Mouse (Mus musculus) kidney, embryonic 14.5 days (tissue): ENCODE measurements at regions not wholly inside any gene's neighbourhood (a gene's known extent, or its start where the extent isn't known, plus 50 kb on each side); places are given as distances from the start of the nearest gene placed in this dataset.

Experiments
- ATAC-seq: fragments of 200-750 bp; cut with Nextera tagmentation; 2 replicates; pipeline ENCODE4 v1.8.0; 2017; ENCODE audit warnings: moderate number of reproducible peaks, mild to moderate bottlenecking, moderate TSS enrichment, moderate library complexity; ENCODE audit not compliant: low FRiP score, low TSS enrichment
- H3K27ac ChIP-seq: fragments of 300-500 bp; sonication (generic); 2 replicates; pipeline ENCODE4 v1.5.1; 2014; ENCODE audit warnings: low read depth, mild to moderate bottlenecking, low read length, moderate library complexity, mixed read lengths
- H3K27me3 ChIP-seq: fragments of 300-500 bp; sonication (generic); 2 replicates; pipeline ENCODE4 v1.6.1; 2014; ENCODE audit warnings: mild to moderate bottlenecking, low read length; ENCODE audit not compliant: control insufficient read depth, insufficient read depth
- H3K36me3 ChIP-seq: fragments of 300-500 bp; sonication (generic); 2 replicates; pipeline ENCODE4 v1.6.1; 2014; ENCODE audit warnings: low read length, mixed read lengths; ENCODE audit not compliant: control insufficient read depth, insufficient read depth
- H3K4me1 ChIP-seq: fragments of 300-500 bp; sonication (generic); 2 replicates; pipeline ENCODE4 v1.6.1; 2014; ENCODE audit warnings: low read length, mixed read lengths; ENCODE audit not compliant: control insufficient read depth, insufficient read depth
- H3K4me2 ChIP-seq: fragments of 300-500 bp; sonication (generic); replicated peaks from 2 replicates; pipeline ENCODE4 v1.6.1; 2014; ENCODE audit warnings: low read depth, mild to moderate bottlenecking, low read length
- H3K4me3 ChIP-seq: fragments of 300-500 bp; sonication (generic); 2 replicates; pipeline ENCODE4 v1.5.1; 2014; ENCODE audit warnings: mild to moderate bottlenecking, low read length
- H3K9ac ChIP-seq: fragments of 300-500 bp; sonication (generic); 2 replicates; pipeline ENCODE4 v1.6.1; 2014; ENCODE audit warnings: low read depth, mild to moderate bottlenecking, low read length, moderate library complexity
- H3K9me3 ChIP-seq: fragments of 300-500 bp; sonication (generic); 2 replicates; pipeline ENCODE4 v1.6.1; 2016; ENCODE audit warnings: low read length; ENCODE audit not compliant: control insufficient read depth
- WGBS: fragments of 180-500 bp; shearing (Covaris S2); extraction: QIAGEN DNeasy Blood & Tissue Kit; methylation state at CpG from one replicate; pipeline ENCODE4 v1.1.7; 2014; 5-methylcytosine and 5-hydroxymethylcytosine counted together

- Histone ChIP-seq H3K4me3 (no peak overlapping the region), H3K27ac (no peak overlapping the region), H3K36me3 (no peaks in the 10 kb centered on the region), H3K27me3 (no peaks in the 10 kb centered on the region), H3K9ac (no peak overlapping the region), H3K4me2 (no peak overlapping the region), H3K4me1 (no peaks in the 10 kb centered on the region), H3K9me3 (peaks cover 7% of the 10 kb centered on the region; the same call in 1 of the 2 replicates)
- WGBS, result 94% methylated on average over 5 of the region's 5 CpGs
- no peak for ATAC-seq
These were observed 101.2 kb downstream of the Gm5426 start for GRCm38 (mm10) chr10:96237572-96238130.

GRCm38 (mm10) chr10:96238251-96238650 lies 101.8 kb downstream of the Gm5426 start:
- Histone ChIP-seq H3K9me3 (peaks cover 7% of the 10 kb centered on the region; the same call in 1 of the 2 replicates), H3K27me3 (no peaks in the 10 kb centered on the region), H3K9ac (no peak overlapping the region), H3K4me1 (no peaks in the 10 kb centered on the region), H3K4me3 (no peak overlapping the region), H3K4me2 (no peak overlapping the region), H3K27ac (no peak overlapping the region), H3K36me3 (no peaks in the 10 kb centered on the region)
- ATAC-seq, result no peak
- 88% methylated on average over 4 of the region's 4 CpGs for WGBS

- no peak overlapping the region for H3K27ac ChIP-seq
- ATAC-seq, result no peak
- no peak overlapping the region for H3K9ac ChIP-seq
- no peaks in the 10 kb centered on the region for H3K4me1 ChIP-seq
- H3K4me3 ChIP-seq, result no peak overlapping the region
- WGBS, result 73% methylated on average over 3 of the region's 3 CpGs
- H3K27me3 ChIP-seq, result no peaks in the 10 kb centered on the region
- peaks cover 7% of the 10 kb centered on the region; the same call in 1 of the 2 replicates for H3K9me3 ChIP-seq
- no peaks in the 10 kb centered on the region for H3K36me3 ChIP-seq
- H3K4me2 ChIP-seq, result no peak overlapping the region
These were observed 102.4 kb downstream of the Gm5426 start for GRCm38 (mm10) chr10:96238850-96239249.

- no peak overlapping the region for H3K4me2 ChIP-seq
- H3K4me1 ChIP-seq, result no peaks in the 10 kb centered on the region
- H3K36me3 ChIP-seq, result no peaks in the 10 kb centered on the region
- H3K27ac ChIP-seq, result no peak overlapping the region
- ATAC-seq, result no peak
- H3K9me3 ChIP-seq, result peaks cover 7% of the 10 kb centered on the region; the same call in 1 of the 2 replicates
- WGBS, result 91% methylated on average over 4 of the region's 4 CpGs
- no peaks in the 10 kb centered on the region for H3K27me3 ChIP-seq
- H3K4me3 ChIP-seq, result no peak overlapping the region
- H3K9ac ChIP-seq, result no peak overlapping the region
These were observed 104.2 kb downstream of the Gm5426 start for GRCm38 (mm10) chr10:96240591-96240990.

- no peak overlapping the region for H3K4me3 ChIP-seq
- H3K27me3 ChIP-seq, result no peaks in the 10 kb centered on the region
- no peak for ATAC-seq
- H3K4me2 ChIP-seq, result no peak overlapping the region
- 0 out of 2 replicates have a peak, but pooled peaks cover 4% of the 10 kb centered on the region for H3K9me3 ChIP-seq
- H3K36me3 ChIP-seq, result no peaks in the 10 kb centered on the region
- H3K9ac ChIP-seq, result no peak overlapping the region
- H3K4me1 ChIP-seq, result no peaks in the 10 kb centered on the region
- H3K27ac ChIP-seq, result no peak overlapping the region
These were observed 117.3 kb downstream of the Gm5426 start for GRCm38 (mm10) chr10:96253671-96254070.

- H3K36me3 ChIP-seq, result no peaks in the 10 kb centered on the region
- no peaks in the 10 kb centered on the region for H3K27me3 ChIP-seq
- H3K9me3 ChIP-seq, result 0 out of 2 replicates have a peak, but pooled peaks cover 4% of the 10 kb centered on the region
- H3K4me3 ChIP-seq, result no peak overlapping the region
- no peak overlapping the region for H3K27ac ChIP-seq
- H3K9ac ChIP-seq, result no peak overlapping the region
- no peak for ATAC-seq
- 88% methylated on average over 2 of the region's 2 CpGs for WGBS
- no peak overlapping the region for H3K4me2 ChIP-seq
- no peaks in the 10 kb centered on the region for H3K4me1 ChIP-seq
These were observed 118.0 kb downstream of the Gm5426 start for GRCm38 (mm10) chr10:96254250-96254862.

- 0 out of 2 replicates have a peak, but pooled peaks cover 1% of the 10 kb centered on the region for H3K4me1 ChIP-seq
- no peaks in the 10 kb centered on the region for H3K36me3 ChIP-seq
These were observed 121.5 kb downstream of the Gm5426 start for GRCm38 (mm10) chr10:96257935-96258334.

GRCm38 (mm10) chr10:96259242-96259641 lies 122.8 kb downstream of the Gm5426 start:
- H3K27me3 ChIP-seq, result no peaks in the 10 kb centered on the region
- peaks cover 13% of the 10 kb centered on the region for H3K4me1 ChIP-seq
- WGBS, result 91% methylated on average over 10 of the region's 10 CpGs
- no peaks in the 10 kb centered on the region for H3K36me3 ChIP-seq
- H3K9me3 ChIP-seq, result no peaks in the 10 kb centered on the region
- H3K27ac ChIP-seq, result no peak overlapping the region
- H3K4me3 ChIP-seq, result no peak overlapping the region
- ATAC-seq, result no peak
- no peak overlapping the region for H3K4me2 ChIP-seq
- no peak overlapping the region for H3K9ac ChIP-seq

More at GRCm38 (mm10) chr10:96257935-96258334, 121.5 kb downstream of the Gm5426 start:
- Histone ChIP-seq H3K9me3 (0 out of 2 replicates have a peak, but pooled peaks cover 2% of the 10 kb centered on the region), H3K9ac (no peak overlapping the region), H3K4me3 (no peak overlapping the region), H3K27ac (no peak overlapping the region), H3K4me2 (no peak overlapping the region), H3K27me3 (no peaks in the 10 kb centered on the region)
- no peak for ATAC-seq
- WGBS, result 73% methylated on average over 7 of the region's 7 CpGs

GRCm38 (mm10) chr10:96259648-96260047 lies 123.2 kb downstream of the Gm5426 start:
- Histone ChIP-seq H3K36me3 (no peaks in the 10 kb centered on the region), H3K27me3 (no peaks in the 10 kb centered on the region), H3K4me1 (peaks cover 17% of the 10 kb centered on the region), H3K4me3 (no peak overlapping the region), H3K9ac (no peak overlapping the region), H3K4me2 (no peak overlapping the region), H3K27ac (no peak overlapping the region), H3K9me3 (no peaks in the 10 kb centered on the region)
- no peak for ATAC-seq
- 93% methylated on average over 8 of the region's 8 CpGs for WGBS
